Mouse (Mus musculus) small intestine, adult 2 months (tissue): Measurements from ENCODE around the gene Rere.
A peak's percentile ranks its signal among the peaks of the same experiment; 100 is the strongest.

Experiments used
- CTCF ChIP-seq: fragments of 200-500 bp; IDR thresholded peaks from 2 replicates; pipeline ENCODE4 v1.5.1; 2012; ENCODE audit warnings: low read depth, mild to moderate bottlenecking, control low read depth, inconsistent platforms, low read length, moderate library complexity, mixed read lengths; ENCODE audit not compliant: insufficient replicate concordance, insufficient read length; ENCODE audit errors: extremely low read depth
- POLR2A ChIP-seq: fragments of 200-500 bp; IDR thresholded peaks from 2 replicates; pipeline ENCODE4 v1.6.1; 2012; ENCODE audit warnings: low read depth, mild to moderate bottlenecking, control low read depth, inconsistent platforms, low read length, moderate library complexity

DNA sequence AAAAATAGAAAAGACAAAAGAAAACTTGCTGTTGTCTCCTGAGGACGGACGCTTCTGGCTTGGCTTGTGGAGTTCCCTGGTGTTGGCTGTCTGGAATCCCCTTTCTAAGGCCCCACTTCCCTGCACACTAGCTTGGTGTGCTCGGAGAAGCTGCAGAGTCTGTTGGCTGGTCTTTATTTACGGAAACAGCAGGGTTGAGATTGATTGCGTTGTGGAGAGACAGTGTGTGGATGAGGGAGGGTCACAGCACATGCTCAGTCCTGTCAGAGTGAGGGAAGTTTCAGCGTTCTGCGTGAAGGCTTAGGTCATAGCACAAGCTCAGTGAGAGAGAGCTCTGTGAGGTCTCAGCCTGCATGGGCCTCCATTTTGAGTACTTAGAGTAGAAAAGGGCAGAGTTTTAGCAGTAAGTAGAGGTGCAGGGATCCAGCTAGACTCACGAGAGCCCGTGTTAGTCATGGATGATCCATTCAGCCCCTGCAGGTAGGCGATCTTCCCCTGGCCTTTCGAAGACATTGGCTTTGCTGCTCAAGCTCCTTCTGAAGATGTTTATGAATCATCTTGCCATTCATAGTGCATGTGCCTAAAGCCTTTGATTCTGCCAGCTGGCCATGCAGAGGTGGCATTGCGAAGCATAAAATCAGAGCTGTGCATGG lies 206.8 kb downstream of the Rere start:
- no peak for TF ChIP-seq POLR2A
- TF ChIP-seq CTCF: peak; percentile 15; the same call in 1 of the 2 replicates
